Mouse (Mus musculus) megakaryocyte, embryonic 14.5 days (primary cell): ENCODE results near the gene Gmds.

Source experiments
- FLI1 ChIP-seq: IDR thresholded peaks from 2 replicates; pipeline ENCODE4 v1.6.1; 2012; ENCODE audit warnings: low read length, inconsistent platforms, mixed read lengths
- GATA1 ChIP-seq: IDR thresholded peaks from 3 replicates; pipeline ENCODE4 v1.6.1; 2012; ENCODE audit warnings: mixed read lengths, low read length, inconsistent platforms, borderline replicate concordance

- TF ChIP-seq GATA1, result no peak
- no peak for TF ChIP-seq FLI1
Measured at GRCm38 (mm10) chr13:32042748-32043147, 295.8 kb downstream of the Gmds start.
